Mouse (Mus musculus) cortical plate, adult 2 months (tissue): ENCODE measurements around the gene Krt79.

Experiments used
- CTCF ChIP-seq: fragments of 200-500 bp; IDR thresholded peaks from 2 replicates; pipeline ENCODE4 v1.5.1; 2011; ENCODE audit warnings: mild to moderate bottlenecking, control low read depth, low read length; ENCODE audit not compliant: insufficient read depth; ENCODE audit errors: extremely low read depth
- POLR2A ChIP-seq: fragments of 200-500 bp; IDR thresholded peaks from 2 replicates; pipeline ENCODE4 v1.6.1; 2011; ENCODE audit warnings: mild to moderate bottlenecking, low read length, control low read depth; ENCODE audit not compliant: insufficient read depth; ENCODE audit errors: extremely low read depth

DNA sequence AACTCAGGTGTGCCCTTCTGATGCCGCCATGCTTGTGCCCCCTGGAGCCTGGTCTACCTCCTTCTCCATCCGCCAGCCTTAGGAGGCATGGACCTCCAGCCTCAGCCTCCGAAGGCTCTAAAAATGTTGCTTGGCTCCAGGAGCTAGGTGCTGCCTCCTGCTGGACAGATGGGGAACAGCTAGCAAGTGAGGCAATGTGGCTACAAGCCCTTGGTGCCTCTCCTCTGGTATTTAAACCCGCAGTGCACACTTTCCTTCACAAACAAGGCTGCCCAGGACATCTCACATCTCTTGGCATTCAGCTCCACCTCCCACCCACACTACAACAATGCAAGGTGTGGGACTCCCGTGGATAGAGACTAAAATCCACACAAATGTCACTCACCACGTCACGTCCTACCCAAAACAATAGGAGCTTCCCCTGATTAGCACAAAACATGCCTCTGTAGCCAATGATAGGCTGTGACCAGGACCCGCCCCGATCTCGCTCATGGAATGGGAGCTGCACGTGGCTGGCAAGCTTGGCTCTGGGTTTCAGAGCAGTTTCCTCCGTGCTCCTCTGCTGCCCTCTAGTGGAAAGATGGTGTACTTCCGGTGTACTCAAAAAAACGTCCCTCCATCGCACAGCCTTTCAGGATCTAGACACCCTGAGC is 44.0 kb upstream of the Krt79 start:
- peak; percentile 96 for TF ChIP-seq CTCF
- no peak for TF ChIP-seq POLR2A
